Mouse (Mus musculus): ENCODE data around the gene Ptpn18.

- TF ChIP-seq GATA1 (IDR thresholded peaks at IDR 0.05; ENCODE audit: borderline replicate concordance, low read length) (no peak), FLI1 (IDR thresholded peaks at IDR 0.05; ENCODE audit: low read length) (no peak)
Observed at GRCm38 (mm10) chr1:34431431-34431830, 28.1 kb upstream of the Ptpn18 start.
